Mouse (Mus musculus) lung, embryonic 15.5 days (tissue): ENCODE measurements around the gene Ift81. TPM values are rescaled to one million over a fixed set of nuclear protein-coding genes. Genes with fewer than 3 reads are reported as not detected.

Source experiments
- ATAC-seq: fragments of 200-750 bp; cut with Nextera tagmentation; 2 replicates; pipeline ENCODE4 v1.8.0; 2017; ENCODE audit warnings: moderate number of reproducible peaks, borderline replicate concordance; ENCODE audit not compliant: low FRiP score, low TSS enrichment; ENCODE audit errors: extremely low read depth
- H3K27ac ChIP-seq: fragments of 300-500 bp; sonication (generic); 2 replicates; pipeline ENCODE4 v1.5.1; 2015; ENCODE audit warnings: moderate library complexity, mild to moderate bottlenecking, inconsistent platforms
- H3K27me3 ChIP-seq: fragments of 300-500 bp; sonication (generic); 2 replicates; pipeline ENCODE4 v1.6.1; 2015; ENCODE audit warnings: inconsistent platforms
- H3K36me3 ChIP-seq: fragments of 300-500 bp; sonication (generic); 2 replicates; pipeline ENCODE4 v1.6.1; 2015; ENCODE audit warnings: inconsistent platforms
- H3K4me1 ChIP-seq: fragments of 300-500 bp; sonication (generic); 2 replicates; pipeline ENCODE4 v1.6.1; 2015; ENCODE audit warnings: inconsistent platforms
- H3K4me2 ChIP-seq: fragments of 300-500 bp; sonication (generic); 2 replicates; pipeline ENCODE4 v1.6.1; 2015; ENCODE audit warnings: inconsistent platforms, mild to moderate bottlenecking, moderate library complexity
- H3K4me3 ChIP-seq: fragments of 300-500 bp; sonication (generic); 2 replicates; pipeline ENCODE4 v1.5.1; 2015; ENCODE audit warnings: mild to moderate bottlenecking, inconsistent platforms
- H3K9ac ChIP-seq: fragments of 300-500 bp; sonication (generic); 2 replicates; pipeline ENCODE4 v1.6.1; 2015; ENCODE audit warnings: inconsistent platforms
- H3K9me3 ChIP-seq: fragments of 300-500 bp; sonication (generic); 2 replicates; pipeline ENCODE4 v1.6.1; 2016; ENCODE audit warnings: inconsistent platforms
- WGBS: fragments of 180-500 bp; shearing (Covaris S2); methylation state at CpG from one replicate; pipeline ENCODE4 v1.1.7; 2015; 5-methylcytosine and 5-hydroxymethylcytosine counted together
- polyA plus RNA-seq: library from polyadenylated mRNA; unstranded; fragments of >200 nt; fragmentation: Nextera tagmentation; extraction: Ambion mirVana; gene quantifications from 2 replicates; pipeline ENCODE4 v1.2.1, GENCODE M21; 2015

The Ift81 gene
- polyA plus RNA-seq, 1 experiment from 2014 or later: 37.3 TPM

DNA sequence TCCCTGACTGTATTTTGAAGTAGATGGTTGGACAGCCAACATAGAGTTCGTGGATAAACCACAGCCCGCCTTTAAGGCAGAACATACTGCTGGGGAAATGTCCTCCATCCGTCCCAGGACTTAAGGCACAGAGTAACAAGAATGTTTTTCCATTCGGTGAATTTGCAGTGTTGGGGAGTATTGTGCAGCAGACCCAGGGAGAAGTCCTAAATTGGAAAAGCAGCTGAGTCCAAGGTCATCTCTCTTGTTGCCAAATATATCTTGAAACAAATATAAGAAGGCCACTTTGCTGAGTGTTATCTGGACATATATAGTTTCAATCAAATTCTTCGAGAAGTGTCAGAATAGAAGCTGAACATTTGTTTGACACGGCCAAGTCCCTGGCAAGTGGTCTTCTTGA is 70.9 kb downstream of the Ift81 start:
- H3K27ac ChIP-seq: no peak overlapping the region
- H3K9me3 ChIP-seq: no peaks in the 10 kb centered on the region
- no peaks in the 10 kb centered on the region for H3K27me3 ChIP-seq
- H3K4me3 ChIP-seq: no peak overlapping the region
- H3K9ac ChIP-seq: no peak overlapping the region
- H3K36me3 ChIP-seq: no peaks in the 10 kb centered on the region
- H3K4me2 ChIP-seq: no peak overlapping the region
- ATAC-seq: no peak
- H3K4me1 ChIP-seq: peaks cover 11% of the 10 kb centered on the region; the same call in 1 of the 2 replicates
- 74% methylated on average over 6 of the region's 6 CpGs for WGBS

DNA sequence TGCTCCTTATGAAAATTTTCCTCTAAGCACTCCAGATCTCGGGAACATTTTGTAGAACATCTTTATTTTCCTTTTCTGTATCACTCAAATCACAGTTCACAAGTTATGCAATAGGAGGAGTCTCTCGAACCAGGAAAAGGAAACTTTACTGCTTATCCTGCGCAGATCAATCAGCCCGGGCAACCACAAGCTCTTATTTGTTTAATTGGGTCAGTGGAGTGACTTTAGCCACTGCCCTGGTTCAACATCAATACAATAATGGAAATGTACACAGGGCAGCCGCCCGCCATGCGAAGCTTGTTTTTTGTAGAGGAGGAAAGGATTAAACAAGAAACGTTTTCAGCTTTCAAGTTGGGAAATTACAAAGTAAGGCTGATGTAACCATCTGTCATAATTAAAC is 72.4 kb downstream of the Ift81 start:
- H3K4me1 ChIP-seq: 0 out of 2 replicates have a peak, but pooled peaks cover under 1% of the 10 kb centered on the region
- no peak overlapping the region for H3K4me3 ChIP-seq
- no peak for ATAC-seq
- WGBS: 65% methylated on average over 8 of the region's 8 CpGs
- H3K27ac ChIP-seq: no peak overlapping the region
- H3K9me3 ChIP-seq: no peaks in the 10 kb centered on the region
- no peak overlapping the region for H3K4me2 ChIP-seq
- no peak overlapping the region for H3K9ac ChIP-seq
- H3K36me3 ChIP-seq: no peaks in the 10 kb centered on the region
- no peaks in the 10 kb centered on the region for H3K27me3 ChIP-seq

DNA sequence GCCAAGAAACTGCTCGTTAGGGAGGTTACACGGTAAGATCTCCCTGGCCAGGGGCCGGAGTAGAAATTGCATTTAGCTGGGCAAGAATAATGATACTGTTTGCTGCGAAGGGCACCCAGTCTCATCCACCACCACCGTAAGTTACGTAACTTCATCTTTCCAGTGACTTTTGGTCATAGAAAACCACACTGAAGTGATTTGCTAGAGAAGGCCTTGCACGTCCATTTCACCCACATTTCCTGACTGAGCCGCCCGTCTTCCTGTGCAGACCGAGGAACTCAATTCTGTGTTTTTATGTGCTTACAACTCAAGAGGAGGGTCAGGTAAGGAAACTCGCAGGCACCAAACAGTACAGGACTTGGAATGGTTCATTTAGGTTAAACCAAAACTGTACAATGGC is 76.2 kb downstream of the Ift81 start:
- 93% methylated on average over 11 of the region's 11 CpGs for WGBS
- H3K9me3 ChIP-seq: no peaks in the 10 kb centered on the region
- no peaks in the 10 kb centered on the region for H3K4me1 ChIP-seq
- no peaks in the 10 kb centered on the region for H3K36me3 ChIP-seq
- H3K9ac ChIP-seq: no peak overlapping the region
- no peak overlapping the region for H3K27ac ChIP-seq
- no peak overlapping the region for H3K4me3 ChIP-seq
- no peak overlapping the region for H3K4me2 ChIP-seq
- no peaks in the 10 kb centered on the region for H3K27me3 ChIP-seq
- no peak for ATAC-seq

GRCm38 (mm10) chr5:122537654-122538053 is 76.7 kb downstream of the Ift81 start:
- H3K4me1 ChIP-seq: no peaks in the 10 kb centered on the region
- 96% methylated on average over 5 of the region's 5 CpGs for WGBS
- H3K27ac ChIP-seq: no peak overlapping the region
- H3K27me3 ChIP-seq: no peaks in the 10 kb centered on the region
- H3K9ac ChIP-seq: no peak overlapping the region
- H3K4me2 ChIP-seq: no peak overlapping the region
- no peaks in the 10 kb centered on the region for H3K36me3 ChIP-seq
- no peak overlapping the region for H3K4me3 ChIP-seq
- no peaks in the 10 kb centered on the region for H3K9me3 ChIP-seq
- ATAC-seq: no peak

- WGBS: 69% methylated on average over 8 of the region's 8 CpGs
- no peaks in the 10 kb centered on the region for H3K27me3 ChIP-seq
- H3K9me3 ChIP-seq: no peaks in the 10 kb centered on the region
- ATAC-seq: no peak
- no peak overlapping the region for H3K27ac ChIP-seq
- no peaks in the 10 kb centered on the region for H3K36me3 ChIP-seq
- H3K9ac ChIP-seq: no peak overlapping the region
- peaks cover 14% of the 10 kb centered on the region for H3K4me1 ChIP-seq
- H3K4me3 ChIP-seq: no peak overlapping the region
- no peak overlapping the region for H3K4me2 ChIP-seq
Observed at GRCm38 (mm10) chr5:122533884-122534283, 80.4 kb downstream of the Ift81 start.

DNA sequence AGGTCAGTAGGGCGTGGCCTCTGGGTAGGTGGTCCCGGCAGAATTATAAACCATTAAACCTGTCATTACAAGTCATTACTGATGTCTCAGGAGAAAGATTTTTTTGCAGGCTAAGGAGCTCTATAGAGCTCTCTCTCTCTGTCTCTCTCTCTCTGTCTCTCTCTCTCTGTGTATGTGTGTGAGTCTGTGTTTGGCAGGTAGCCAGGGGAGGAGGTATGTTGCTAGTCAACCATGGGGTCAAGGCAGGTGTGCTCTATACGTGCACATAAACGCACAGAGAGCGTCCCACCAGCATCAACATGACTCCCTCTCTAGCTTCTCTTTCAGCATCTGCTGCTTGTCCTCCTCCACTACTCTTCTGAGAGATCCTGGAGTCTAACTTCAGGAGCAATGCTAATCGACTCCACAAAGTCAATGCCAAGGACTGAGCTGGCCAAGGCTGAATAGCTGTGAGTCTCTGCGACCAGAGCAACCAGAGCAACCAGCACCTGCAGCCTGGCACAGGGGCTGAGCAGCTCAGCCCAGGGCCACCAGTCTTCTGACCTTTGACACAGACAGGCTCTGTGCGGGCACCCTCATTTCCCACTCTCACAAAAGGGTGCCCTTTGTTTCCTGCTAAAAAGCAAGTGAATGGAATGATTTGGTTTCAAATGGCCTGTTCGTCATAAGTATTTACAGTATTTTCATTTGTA is 84.3 kb downstream of the Ift81 start:
- no peak overlapping the region for H3K4me3 ChIP-seq
- H3K36me3 ChIP-seq: no peaks in the 10 kb centered on the region
- peaks cover 37% of the 10 kb centered on the region for H3K4me1 ChIP-seq
- 52% methylated on average over 9 of the region's 9 CpGs for WGBS
- peak overlapping the region; percentile 63 for H3K27ac ChIP-seq
- no peak overlapping the region for H3K4me2 ChIP-seq
- no peak overlapping the region for H3K9ac ChIP-seq
- H3K27me3 ChIP-seq: no peaks in the 10 kb centered on the region
- H3K9me3 ChIP-seq: no peaks in the 10 kb centered on the region
- no peak for ATAC-seq

- Histone ChIP-seq H3K27me3 (no peaks in the 10 kb centered on the region), H3K4me1 (peaks cover 37% of the 10 kb centered on the region), H3K9ac (no peak overlapping the region), H3K4me3 (no peak overlapping the region), H3K9me3 (no peaks in the 10 kb centered on the region), H3K4me2 (no peak overlapping the region), H3K36me3 (no peaks in the 10 kb centered on the region), H3K27ac (peak overlapping the region; percentile 63)
- 36% methylated on average over 3 of the region's 3 CpGs for WGBS
- no peak for ATAC-seq
Observed at GRCm38 (mm10) chr5:122529316-122529715, 85.0 kb downstream of the Ift81 start.

GRCm38 (mm10) chr5:122528591-122528990 is 85.7 kb downstream of the Ift81 start:
- ATAC-seq: no peak
- no peak overlapping the region for H3K4me3 ChIP-seq
- no peak overlapping the region for H3K27ac ChIP-seq
- H3K4me2 ChIP-seq: no peak overlapping the region
- H3K9ac ChIP-seq: no peak overlapping the region
- whole genome bisulfite sequencing: 63% methylated on average over 3 of the region's 3 CpGs
- no peaks in the 10 kb centered on the region for H3K27me3 ChIP-seq
- no peaks in the 10 kb centered on the region for H3K36me3 ChIP-seq
- peaks cover 37% of the 10 kb centered on the region for H3K4me1 ChIP-seq
- no peaks in the 10 kb centered on the region for H3K9me3 ChIP-seq

- H3K27ac ChIP-seq: peak overlapping the region; percentile 5; the same call in 1 of the 2 replicates
- no peak overlapping the region for H3K4me3 ChIP-seq
- no peaks in the 10 kb centered on the region for H3K9me3 ChIP-seq
- 42% methylated on average over 11 of the region's 11 CpGs for WGBS
- no peak overlapping the region for H3K4me2 ChIP-seq
- H3K9ac ChIP-seq: no peak overlapping the region; the same call in 1 of the 2 replicates
- no peaks in the 10 kb centered on the region for H3K27me3 ChIP-seq
- peaks cover 37% of the 10 kb centered on the region for H3K4me1 ChIP-seq
- no peaks in the 10 kb centered on the region for H3K36me3 ChIP-seq
- ATAC-seq: no peak
Observed at GRCm38 (mm10) chr5:122527761-122528160, 86.6 kb downstream of the Ift81 start.

GRCm38 (mm10) chr5:122526878-122527730 is 87.2 kb downstream of the Ift81 start:
- no peaks in the 10 kb centered on the region for H3K27me3 ChIP-seq
- no peak overlapping the region; the same call in 1 of the 2 replicates for H3K9ac ChIP-seq
- no peak overlapping the region for H3K4me3 ChIP-seq
- no peaks in the 10 kb centered on the region for H3K36me3 ChIP-seq
- no peaks in the 10 kb centered on the region for H3K9me3 ChIP-seq
- H3K27ac ChIP-seq: peak overlapping the region; percentile 5; the same call in 1 of the 2 replicates
- H3K4me1 ChIP-seq: peaks cover 37% of the 10 kb centered on the region
- ATAC-seq: 0 out of 2 replicates have a peak, but pooled peaks have one; percentile 44
- WGBS: 53% methylated on average over 15 of the region's 15 CpGs
- H3K4me2 ChIP-seq: no peak overlapping the region

DNA sequence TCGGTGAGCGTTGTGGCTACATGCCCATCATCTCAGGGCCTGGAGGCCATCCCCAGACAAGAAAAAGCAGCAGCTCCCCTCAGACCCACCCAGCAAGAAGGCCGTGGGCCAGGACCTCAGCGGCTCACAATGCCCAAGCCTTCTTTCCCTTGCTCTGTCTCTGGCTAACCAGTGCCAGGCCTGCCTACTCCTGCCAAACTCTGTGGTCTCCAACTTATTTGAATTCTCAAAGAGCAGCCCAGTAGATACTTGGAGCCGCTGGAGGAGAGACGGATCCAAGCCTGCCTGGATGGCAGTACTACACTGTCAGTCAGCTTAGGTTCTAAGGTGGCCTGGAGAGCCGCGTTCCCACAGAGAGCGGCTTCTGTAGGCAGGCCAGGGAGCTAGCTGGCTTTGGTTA is 87.9 kb downstream of the Ift81 start:
- Histone ChIP-seq H3K27ac (no peak overlapping the region), H3K9ac (no peak overlapping the region), H3K4me3 (no peak overlapping the region), H3K9me3 (no peaks in the 10 kb centered on the region), H3K4me1 (peaks cover 37% of the 10 kb centered on the region), H3K27me3 (no peaks in the 10 kb centered on the region), H3K4me2 (no peak overlapping the region), H3K36me3 (no peaks in the 10 kb centered on the region)
- no peak for ATAC-seq
- 94% methylated on average over 9 of the region's 9 CpGs for WGBS
